Mouse (Mus musculus): ENCODE results near the gene Fam129b.

Fam129b gene

DNA sequence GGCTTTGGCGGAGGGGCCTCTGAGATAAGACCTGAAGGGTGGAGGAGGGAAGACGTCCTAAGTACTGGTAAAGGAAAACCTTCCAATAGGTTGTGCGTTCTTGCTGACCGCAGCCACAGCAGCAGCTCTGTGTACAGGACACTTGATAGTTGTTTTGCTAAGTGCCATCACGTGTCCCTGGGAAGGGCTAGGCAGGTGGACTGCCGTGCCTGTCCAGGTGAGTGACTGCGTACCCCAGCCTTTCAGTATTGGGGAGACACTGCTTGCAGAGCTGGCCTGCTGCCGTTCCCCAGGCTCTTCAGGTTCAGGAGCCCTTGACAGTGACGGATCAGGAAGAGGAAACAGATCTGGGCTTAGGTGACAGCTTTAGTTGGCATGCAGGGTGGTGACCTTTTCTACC, 15.4 kb downstream of the Fam129b start:
- DNase-seq (ENCODE audit: low spot score in 2 of 2), result no peak

DNA sequence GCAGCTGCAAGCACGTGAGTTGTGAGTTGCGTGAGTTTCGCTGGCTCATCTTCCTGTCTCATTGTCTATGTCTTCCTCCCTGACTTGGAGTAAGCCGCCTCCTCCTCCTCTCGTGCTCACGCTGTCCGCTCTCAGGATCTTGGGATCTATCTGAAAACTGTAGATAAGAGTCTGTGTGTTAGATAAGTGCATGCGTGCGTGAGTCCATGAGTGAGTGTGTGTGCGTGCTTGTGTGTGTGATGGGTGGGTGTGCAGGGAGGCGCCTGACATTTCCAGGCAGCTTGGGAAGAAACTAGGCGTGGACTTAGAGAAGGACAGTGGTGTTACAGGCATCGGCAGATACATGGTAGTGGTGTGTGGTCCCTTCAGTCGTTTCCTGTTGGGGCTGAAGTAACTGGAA, 16.6 kb downstream of the Fam129b start:
- DNase-seq (ENCODE audit: low spot score in 2 of 2), result no peak

DNA sequence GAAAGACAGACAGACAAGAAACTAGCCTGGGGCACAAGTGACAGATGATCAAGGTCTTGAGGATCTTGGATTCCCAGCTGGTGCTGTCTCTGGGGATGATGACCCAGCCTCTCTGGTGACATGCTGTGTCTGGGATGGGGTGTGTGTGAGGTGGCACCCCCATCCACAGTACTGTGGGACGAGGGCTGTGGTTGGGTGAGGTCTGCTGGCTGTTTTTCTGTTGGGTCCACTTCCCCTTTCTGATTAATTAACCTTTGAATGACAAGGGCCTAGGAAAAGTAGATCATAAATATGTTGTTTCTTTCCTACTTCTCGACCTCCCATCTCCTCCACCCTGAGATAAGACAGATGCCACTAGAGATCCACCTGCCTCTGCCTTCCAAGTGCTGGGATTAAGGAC, 18.2 kb downstream of the Fam129b start:
- no peak for DNase-seq (ENCODE audit: low spot score in 2 of 2)

DNA sequence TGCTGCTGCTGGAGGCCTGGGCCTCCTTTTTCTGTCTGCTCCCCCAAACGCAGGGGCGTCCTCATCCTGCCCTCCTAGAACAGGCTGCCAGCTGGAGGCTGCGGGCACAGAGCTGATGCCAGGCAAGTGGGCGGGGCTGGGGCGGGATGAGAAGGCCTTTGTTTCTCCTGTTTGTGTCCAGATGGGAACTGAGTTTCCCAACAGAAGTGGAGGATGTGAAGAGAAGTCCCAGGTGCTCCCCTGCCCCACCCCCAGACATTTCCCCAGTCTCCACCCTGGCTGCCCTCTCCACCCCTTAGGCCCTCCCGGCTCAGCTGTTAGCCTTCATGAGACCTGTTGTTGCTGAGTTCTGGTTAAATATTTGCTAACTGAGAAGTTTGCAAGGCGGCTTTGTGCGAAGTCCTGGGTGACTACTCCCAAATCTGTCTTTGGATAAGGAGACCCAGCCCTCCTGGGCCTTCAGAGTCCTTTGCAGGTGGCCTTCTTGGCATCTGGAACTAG, 19.7 kb downstream of the Fam129b start:
- no peak for DNase-seq (ENCODE audit: low spot score in 2 of 2)

DNA sequence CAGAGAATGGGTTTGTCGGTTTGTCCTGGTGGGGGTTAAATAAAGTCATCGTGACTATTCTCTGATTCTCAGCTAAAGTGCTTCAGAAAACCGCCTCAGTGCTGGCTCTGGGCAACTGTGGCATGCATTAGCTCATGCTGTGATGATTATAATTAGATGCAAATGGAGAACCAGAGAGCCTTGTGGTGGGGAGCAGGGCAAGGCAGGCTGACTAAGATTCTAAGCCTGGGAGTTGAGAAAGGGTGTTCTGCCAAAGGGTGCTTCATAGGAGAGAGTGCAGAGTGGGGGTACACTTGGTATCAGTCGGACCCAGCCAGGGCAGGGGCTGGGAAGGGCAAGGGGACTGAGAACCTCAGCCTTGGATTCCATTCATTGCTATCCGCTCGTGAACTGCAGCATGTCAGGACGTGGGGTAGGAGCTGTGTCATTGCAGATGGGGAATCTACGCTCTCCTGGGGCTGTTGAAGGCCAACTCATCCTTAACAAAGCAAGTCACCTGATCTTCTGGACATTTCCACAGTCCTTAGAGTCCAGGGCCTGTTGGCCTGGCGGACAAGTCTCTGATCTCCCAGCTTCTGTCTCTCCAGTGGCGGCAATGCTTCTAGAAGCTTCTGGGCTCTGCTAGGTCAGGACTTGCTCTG, 20.7 kb downstream of the Fam129b start:
- DNase-seq (ENCODE audit: low spot score in 2 of 2), result no peak

DNA sequence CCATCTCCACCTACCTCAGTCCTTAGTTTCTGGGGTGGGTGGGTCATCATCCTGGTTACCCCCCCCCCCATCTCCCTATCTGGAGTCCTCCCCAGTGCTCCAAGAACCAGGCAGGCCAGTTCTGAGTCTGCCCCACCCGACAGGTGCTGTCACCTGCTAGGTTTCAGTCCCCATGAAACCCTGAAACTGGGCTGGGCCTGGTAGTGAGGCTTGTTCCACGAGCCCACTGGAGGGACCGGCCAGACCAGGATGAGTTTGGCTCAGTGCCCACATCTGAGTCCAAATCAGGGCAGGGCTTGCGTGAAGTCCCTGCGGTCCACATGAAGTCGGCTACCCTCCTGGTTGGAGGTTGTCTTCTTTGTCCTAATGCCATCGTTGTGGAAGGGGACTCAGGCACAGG, 23.1 kb downstream of the Fam129b start:
- DNase-seq (ENCODE audit: low spot score in 2 of 2), result no peak

DNA sequence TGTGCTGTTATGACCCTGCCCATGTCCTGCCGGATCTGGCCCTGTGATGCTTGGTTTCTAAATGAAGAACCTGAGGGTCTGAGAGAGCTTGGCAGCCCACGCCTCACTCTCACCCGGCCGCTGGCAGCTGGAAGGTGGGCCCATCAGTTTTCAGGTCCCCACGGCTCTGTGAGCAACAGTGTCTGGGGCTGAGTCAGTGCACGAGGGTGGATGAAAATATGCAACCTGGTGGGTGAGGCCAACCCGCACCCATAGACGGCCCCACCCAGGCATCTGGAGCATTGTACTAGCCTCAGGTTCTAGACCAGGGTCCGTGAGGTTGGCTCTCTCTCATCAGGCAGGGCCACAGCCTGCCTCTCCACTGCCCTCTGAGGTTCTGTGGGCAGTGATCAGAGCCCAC, 26.2 kb downstream of the Fam129b start:
- DNase-seq (ENCODE audit: low spot score in 2 of 2), result no peak

DNA sequence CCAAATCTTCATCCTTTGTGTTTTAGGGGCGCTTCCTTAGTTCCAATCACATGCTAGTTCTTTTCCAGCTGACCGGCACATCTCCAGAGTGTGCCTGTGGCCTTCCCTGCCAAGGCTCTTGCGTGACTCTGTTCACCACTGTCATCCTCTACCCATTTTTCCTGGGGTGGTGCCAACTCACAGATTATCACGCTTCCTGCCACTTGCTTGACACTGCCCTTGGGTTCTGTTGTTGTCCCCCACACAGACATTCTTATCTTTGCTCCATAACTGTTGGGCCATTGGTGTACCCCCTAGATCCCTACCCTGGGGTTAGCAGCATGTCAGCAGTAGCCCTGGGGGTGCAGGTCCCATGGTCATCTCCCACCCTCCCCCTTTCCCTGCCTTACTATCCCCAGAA, 27.6 kb downstream of the Fam129b start:
- DNase-seq (ENCODE audit: low spot score in 2 of 2), result no peak

DNA sequence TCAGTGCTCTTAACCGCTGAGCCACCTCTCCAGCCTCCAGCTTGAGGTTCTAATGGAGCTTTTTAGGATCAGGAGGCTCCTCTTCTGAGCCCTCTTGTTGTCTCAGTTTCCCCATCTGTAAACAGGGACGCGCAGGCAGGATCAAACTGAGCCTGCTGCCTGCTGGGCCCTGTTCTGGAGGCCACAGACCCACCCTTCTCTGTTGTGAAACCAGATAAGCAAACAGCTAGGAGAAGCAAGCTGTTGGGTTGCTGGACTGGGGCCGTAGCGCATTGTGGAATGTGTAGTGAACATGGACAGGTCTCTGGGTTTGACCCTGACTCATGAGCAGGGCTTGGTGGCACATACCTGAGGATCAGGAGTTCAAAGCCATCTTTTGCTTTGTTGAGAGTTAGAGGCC, 28.7 kb downstream of the Fam129b start:
- DNase-seq (ENCODE audit: low spot score in 2 of 2), result no peak

DNA sequence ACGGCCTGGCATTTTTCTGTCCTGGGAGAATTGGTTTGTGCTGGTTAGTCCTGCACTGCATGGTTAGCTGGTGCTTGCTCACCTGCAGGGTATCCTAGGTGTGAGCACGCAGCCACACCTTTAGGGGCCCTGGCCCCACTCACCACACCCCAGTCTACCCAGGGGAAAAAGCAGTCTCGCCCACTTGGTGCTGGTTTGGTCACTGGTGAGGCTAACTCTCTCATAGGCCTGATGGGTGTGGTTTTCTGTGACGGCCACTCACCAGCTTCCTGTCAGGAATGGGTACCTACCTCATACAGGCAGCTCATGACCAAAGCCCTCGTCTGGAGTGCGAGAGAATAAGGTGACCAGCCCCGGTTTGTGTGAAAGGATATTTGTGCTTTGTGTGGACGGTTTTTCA, 29.4 kb downstream of the Fam129b start:
- DNase-seq (ENCODE audit: low spot score in 2 of 2), result no peak

DNA sequence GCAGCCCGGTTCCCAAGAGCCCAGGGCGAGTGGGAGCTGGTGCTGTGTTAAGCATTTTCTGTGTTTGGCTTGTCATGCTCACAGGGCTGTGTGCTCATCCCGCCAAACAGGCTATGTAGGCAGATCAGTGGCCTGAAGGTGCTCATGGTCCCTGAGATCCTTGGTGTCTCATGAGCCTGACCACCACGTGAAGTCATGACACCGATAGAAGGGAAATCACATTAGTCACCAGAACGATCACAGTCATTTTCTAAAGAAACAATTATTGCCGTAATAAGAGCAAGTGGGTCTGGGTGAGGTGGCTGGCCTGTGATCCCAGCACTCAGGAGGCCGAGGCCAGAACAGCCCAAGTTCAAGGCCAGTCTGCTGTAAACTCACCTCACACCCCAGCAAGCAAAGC, 31.5 kb downstream of the Fam129b start:
- DNase-seq (ENCODE audit: low spot score in 2 of 2), result no peak

DNA sequence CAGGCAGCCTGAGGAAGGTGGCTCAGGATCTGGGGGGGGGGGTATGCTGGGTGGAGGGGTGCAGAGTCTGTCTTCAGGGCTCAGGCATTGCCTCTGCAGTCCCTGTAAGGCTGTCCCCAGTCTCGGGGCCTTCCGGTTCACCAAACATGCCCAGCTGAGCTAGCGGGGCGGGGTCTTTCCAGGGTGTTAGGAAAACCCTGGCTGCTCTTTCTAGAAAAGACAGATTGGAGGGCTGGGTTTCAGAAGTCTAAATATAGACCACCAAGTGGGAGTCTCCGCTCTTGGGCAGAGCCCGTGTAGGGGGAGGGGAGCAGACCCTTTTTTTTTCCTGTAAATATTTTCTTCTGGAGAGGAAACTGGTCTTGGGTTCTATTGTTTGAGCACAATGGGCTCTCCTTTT, 32.4 kb downstream of the Fam129b start:
- peak; percentile 67 to 80 for DNase-seq (ENCODE audit: low spot score in 2 of 2)

DNA sequence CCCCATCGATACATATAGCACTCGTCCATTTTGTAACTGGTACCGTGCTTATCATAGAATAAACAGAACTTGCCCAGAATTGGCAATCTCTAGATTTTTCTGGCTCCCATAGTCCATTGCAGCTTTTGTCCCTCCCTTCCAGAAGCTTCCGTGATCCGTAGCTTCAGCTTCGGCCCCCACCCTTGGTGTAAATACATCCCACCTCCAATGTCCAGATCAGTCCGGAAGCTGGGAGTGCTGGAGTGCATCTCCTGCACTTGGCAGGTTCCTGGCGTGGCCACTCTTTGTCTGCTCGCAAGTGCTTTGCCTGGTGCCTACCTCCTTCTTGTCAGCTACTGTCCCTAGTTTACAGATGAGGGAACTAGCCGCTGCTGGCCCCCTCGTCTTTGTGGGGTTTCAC, 32.9 kb downstream of the Fam129b start:
- peak in 1 of 2 experiments; percentile 52 for DNase-seq (ENCODE audit: low spot score in 2 of 2)

DNA sequence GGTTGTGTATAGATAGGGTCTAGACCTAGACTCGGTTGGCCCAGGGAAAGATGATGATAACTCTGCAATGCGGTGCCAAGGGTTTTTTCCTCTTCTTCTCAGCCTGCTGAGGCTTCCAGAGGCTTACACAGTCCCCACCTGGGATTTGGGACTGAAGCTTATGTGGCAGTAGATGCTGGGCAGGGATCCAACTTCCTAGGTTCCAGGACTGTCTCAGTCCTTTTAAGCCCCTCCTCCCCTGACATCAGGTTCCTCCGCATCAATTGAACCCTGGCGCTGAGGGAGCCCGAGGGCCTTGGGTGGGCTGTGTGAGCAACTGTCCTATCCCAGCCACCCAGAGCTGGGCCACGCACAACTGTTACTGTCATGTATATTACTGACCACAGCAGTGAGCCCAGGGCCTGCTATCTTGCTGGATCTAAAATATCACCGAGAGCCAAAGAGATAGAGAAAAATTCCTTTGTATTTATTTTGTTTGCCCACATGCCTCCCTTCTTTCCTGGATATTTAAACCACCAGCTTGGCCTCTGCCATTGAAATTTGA, 35.8 kb downstream of the Fam129b start:
- no peak for DNase-seq (ENCODE audit: low spot score in 2 of 2)

DNA sequence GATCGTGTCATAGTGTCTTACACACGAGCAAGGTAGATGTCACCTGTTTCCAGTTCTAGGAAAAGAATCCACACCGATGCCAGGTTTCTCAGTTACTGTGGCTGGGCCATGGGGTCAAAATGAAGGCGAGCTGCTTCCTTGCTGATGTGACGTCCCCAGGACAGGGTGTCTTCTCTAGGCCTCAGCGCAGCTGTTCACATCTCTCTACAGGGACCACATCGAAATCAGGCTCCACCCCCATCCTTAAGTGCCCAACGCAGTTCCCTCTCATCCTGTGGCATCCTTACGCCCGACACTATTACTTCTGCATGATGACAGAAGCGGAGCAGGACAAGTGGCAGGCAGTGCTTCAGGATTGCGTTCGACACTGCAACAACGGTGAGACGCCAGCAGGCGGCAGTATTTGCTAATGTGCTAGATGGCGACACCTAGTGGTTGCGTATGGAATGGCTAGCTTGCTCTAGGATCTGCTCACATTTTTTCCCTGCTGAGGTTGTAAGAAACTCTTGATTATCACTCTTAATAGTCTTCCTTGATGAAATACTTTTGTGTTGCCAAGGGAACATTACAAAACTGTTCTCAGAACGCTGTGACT, 36.4 kb downstream of the Fam129b start:
- peak in 1 of 2 experiments; percentile 76 for DNase-seq (ENCODE audit: low spot score in 2 of 2)

DNA sequence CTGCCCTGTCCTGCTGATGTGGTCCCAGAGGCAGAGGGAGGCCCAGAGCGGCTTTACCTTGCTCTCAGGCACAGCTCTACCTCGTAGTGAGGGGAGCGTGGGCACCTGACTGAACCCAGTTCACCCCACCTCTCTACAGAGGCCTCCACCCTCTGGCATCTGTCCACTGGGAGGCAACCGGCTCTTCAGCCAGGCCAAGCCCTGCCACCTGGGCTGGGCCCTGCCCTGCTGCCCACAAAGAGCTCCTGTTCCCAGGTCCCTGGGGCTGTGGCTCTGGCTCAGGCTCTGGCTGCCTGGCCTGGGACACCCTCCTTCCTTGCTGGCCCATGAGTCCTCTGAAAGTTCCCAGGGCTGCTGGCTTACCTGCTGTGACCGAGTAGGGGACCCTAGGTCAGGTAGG, 38.4 kb downstream of the Fam129b start:
- no peak for DNase-seq (ENCODE audit: low spot score in 2 of 2)

DNA sequence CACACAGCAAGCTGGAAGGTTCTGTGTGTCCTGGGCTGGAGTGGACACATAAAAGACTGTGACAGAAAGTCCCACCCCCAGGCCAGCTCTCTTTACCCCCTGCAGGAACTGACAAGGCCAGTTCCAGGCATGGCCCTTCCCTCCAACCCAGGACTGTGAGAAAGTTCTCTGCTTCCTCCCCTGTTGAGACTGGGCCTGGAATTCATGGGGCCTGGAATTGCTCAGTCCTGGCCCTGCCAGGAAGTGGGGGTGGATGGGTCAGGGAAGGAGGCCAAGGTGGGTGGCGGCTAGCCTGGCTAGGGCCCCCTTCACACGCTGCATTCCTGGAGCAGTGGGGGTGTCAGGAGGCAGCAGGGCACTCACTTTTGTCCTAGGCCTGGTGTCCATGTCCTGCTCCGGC, 39.0 kb downstream of the Fam129b start:
- peak; percentile 81 to 82 for DNase-seq (ENCODE audit: low spot score in 2 of 2)

DNA sequence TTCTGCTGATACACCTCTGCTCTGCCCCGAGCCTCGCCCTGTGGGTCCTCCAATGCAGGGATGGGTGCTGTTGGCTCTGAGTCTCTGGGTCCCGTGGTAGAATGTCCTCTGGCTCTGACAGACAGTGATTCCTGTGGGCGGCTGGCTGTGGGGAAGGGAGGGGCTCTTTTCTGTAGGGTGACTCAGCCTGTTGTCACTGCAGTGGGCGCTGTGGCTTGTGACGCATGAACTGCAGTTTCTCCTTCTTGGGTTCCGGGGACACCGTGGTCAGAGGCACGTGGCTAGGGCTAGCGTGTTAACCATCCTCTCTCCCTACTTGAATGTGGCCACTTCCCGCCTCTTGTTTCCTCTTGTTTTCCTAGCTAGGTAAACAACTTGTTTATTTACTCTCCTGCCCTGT, 41.6 kb downstream of the Fam129b start:
- DNase-seq (ENCODE audit: low spot score in 2 of 2), result peak; percentile 69 to 77

DNA sequence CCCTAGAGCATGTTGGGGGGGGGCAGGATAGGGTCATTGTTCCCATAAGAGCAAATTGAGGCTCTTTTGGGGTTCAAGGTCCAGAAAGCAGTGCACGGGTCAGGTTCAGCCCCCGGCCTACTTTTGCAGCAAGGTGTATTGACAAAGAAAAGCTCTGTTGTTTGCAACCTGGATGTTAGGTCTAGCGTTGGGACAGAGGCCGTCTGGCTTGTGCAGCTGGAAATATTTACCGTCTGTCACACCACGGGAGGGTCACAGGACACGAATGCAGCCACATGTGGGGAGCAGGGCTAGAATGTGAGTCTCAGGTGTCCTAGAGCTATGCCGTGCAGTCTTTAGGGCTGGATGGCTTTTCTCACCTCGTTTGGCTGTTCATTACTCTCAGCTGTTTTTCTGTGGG, 42.5 kb downstream of the Fam129b start:
- DNase-seq (ENCODE audit: low spot score in 2 of 2), result no peak

DNA sequence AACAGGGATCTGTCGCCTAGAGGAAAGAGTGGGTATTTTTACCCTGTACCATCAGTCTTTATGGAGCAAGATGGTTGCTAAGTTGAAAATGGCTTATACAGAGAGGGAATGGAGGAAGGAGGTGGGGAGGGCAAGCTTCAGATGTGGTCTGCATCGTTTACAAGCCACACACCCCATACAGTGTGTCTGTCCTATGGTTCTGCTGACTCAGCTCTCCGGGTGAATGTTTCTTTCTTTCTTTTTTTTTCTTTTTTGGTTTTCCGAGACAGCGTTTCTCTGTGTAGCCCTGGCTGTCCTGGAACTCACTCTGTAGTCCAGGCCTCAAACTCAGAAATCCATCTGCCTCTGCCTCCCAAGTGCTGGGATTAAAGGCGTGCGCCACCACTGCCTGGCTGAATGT, 45.3 kb downstream of the Fam129b start:
- DNase-seq (ENCODE audit: low spot score in 2 of 2), result no peak

DNA sequence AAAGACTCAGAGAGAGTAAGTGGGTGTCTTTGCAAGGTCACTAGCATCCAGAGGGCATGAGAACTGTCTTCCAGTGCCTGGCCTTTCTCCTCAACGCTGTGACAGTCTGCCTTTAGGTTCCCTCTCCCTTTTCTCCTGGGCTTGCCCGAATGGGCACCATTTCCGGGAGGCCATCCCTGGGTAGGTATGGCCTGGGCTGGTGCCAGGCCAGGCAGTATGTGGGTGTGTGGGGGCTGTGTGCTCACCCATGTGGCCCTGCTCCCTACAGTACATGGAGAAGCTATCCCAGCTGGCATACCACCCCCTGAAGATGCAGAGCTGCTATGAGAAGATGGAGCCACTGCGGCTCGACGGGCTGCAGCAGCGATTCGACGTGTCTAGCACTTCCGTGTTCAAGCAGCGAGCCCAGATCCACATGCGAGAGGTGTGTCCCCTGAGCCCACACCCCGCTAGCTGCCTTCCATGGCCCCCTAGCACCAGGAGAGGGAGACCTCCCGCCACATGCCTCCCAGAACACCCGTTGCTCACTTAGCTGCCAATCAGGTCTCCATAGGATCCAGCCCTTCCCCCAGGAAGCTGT, 46.0 kb downstream of the Fam129b start:
- DNase-seq (ENCODE audit: low spot score in 2 of 2), result no peak

DNA sequence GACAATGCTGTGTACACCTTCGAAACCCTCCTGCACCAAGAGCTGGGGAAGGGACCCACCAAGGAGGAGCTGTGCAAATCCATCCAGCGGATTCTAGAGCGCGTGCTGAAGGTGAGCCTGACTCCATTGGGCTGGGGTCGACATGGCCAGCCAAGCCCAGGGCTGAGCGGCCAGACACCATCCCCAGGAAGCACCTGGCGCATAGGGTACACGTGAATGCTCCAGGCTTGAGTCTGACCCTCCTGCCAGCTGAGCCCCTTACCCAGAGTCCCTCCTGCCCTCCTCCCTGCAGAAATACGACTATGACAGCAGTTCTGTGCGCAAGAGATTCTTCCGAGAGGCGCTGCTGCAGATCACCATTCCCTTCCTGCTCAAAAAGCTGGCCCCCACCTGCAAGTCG, 46.6 kb downstream of the Fam129b start:
- DNase-seq (ENCODE audit: low spot score in 2 of 2), result no peak

DNA sequence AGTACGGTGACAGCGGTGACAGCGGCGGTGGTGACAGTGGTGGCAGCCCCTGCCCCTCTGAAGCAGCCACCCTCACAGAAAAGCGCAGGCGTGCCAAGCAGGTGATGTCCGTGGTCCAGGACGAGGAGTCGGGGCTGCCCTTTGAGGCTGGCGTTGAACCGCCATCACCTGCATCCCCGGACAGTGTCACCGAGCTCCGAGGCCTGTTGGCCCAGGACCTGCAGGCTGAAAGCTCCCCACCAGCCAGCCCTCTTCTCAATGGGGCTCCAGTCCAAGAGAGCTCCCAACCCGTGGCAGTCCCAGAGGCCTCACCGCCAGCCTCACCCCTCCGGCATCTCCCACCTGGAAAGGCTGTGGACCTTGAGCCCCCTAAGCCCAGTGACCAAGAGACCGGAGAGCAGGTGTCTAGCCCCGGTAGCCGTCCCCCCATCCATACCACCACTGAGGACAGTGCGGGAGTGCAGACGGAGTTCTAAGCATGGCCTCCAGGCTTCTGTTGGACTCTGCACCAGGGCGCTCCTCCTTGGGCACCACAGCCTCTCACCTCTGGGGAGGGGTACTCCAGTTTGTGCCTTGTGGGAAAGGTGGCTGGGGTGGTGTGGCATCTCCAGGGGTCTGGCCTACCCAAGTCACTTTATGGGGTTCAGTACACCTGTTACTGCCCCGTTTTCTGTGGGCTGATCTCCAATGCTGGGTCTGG, 47.8 kb downstream of the Fam129b start:
- DNase-seq (ENCODE audit: low spot score in 2 of 2), result no peak
